Mouse (Mus musculus) bone marrow, adult 2 months (tissue): ENCODE data around the gene Scrt2. TPM values are rescaled to one million over a fixed set of nuclear protein-coding genes. Genes with fewer than 3 reads are reported as not detected.

Source experiments
- H3K27ac ChIP-seq: fragments of 200-500 bp; 2 replicates; pipeline ENCODE4 v1.5.1; 2012; ENCODE audit warnings: low read depth, mild to moderate bottlenecking, control low read depth, inconsistent platforms, low read length; ENCODE audit not compliant: control insufficient read depth, poor library complexity, insufficient read depth
- H3K4me1 ChIP-seq: fragments of 200-500 bp; 2 replicates; pipeline ENCODE4 v1.6.1; 2011; ENCODE audit warnings: low read length; ENCODE audit not compliant: control insufficient read depth, insufficient read depth
- H3K4me3 ChIP-seq: fragments of 200-500 bp; replicated peaks from 2 replicates; pipeline ENCODE3; 2011; ENCODE audit warnings: mild to moderate bottlenecking, low read depth, low read length, control low read depth; ENCODE audit not compliant: control insufficient read depth
- CTCF ChIP-seq: fragments of 200-500 bp; IDR thresholded peaks from 2 replicates; pipeline ENCODE4 v1.5.1; 2011; ENCODE audit warnings: low read length, control low read depth; ENCODE audit not compliant: control insufficient read depth, insufficient read depth
- POLR2A ChIP-seq: fragments of 200-500 bp; IDR thresholded peaks from 2 replicates; pipeline ENCODE4 v1.6.1; 2011; ENCODE audit warnings: low read depth, mild to moderate bottlenecking, control low read depth, low read length, borderline replicate concordance; ENCODE audit not compliant: control insufficient read depth
- WGBS: fragments of 180-500 bp; shearing (Covaris S2); methylation state at CpG from one replicate; pipeline ENCODE4 v1.1.7; 2018; 5-methylcytosine and 5-hydroxymethylcytosine counted together
- polyA plus RNA-seq: library from polyadenylated mRNA; stranded (reverse); fragments of >200 nt; gene quantifications from 2 replicates; pipeline ENCODE4 v1.2.4, GENCODE M21; 2011; ENCODE audit warnings: low replicate concordance; ENCODE audit not compliant: missing spikeins, insufficient read depth, insufficient read length

Scrt2 gene
- polyA plus RNA-seq, 1 experiment = not detected

DNA sequence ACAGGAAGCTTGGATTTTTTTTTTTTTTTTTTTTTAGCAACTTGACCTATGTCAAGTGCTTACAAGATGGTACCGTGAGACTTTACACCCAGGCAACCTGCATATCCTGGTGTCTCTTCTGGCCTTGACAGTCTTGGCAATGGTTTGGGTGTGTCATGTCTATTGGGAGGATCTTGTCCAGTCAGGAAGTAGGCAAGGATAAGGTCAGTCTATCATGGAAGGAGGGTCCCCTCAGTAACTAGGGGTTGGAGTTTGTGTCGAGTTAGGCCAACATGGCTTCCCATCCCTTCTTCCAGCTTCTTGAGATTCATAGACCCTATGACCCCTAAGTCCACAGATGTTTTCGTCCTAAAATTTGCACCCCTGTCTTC lies 24.9 kb downstream of the Scrt2 start:
- 81% methylated on average over 3 of the region's 3 CpGs for WGBS
- Histone ChIP-seq H3K4me3 (peak overlapping the region; percentile 40), H3K27ac (no peak overlapping the region), H3K4me1 (no peaks in the 10 kb centered on the region)
- TF ChIP-seq POLR2A (no peak), CTCF (no peak)

DNA sequence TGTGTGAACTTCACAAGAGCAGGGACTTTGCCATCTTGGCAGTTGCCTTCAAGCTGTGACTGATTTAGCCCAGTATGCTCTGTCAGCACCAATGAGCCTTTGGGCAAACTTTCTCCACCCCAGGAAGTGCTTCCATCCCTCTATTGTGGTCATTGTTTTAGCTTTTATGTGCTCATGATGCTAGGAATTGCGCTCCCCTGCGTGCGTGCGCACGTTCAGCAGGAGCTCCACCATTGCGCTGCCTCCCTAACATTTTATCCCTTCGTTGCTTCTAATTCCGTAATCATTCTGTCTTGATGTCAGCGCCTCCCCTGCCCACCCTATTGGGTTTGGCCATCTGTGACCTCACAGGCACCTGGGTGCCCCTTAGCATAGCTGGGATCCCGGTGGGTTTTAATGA lies 25.3 kb downstream of the Scrt2 start:
- Histone ChIP-seq H3K27ac (no peak overlapping the region), H3K4me1 (no peaks in the 10 kb centered on the region), H3K4me3 (peak overlapping the region; percentile 40)
- 95% methylated on average over 10 of the region's 10 CpGs for WGBS
- TF ChIP-seq POLR2A (no peak), CTCF (no peak)

DNA sequence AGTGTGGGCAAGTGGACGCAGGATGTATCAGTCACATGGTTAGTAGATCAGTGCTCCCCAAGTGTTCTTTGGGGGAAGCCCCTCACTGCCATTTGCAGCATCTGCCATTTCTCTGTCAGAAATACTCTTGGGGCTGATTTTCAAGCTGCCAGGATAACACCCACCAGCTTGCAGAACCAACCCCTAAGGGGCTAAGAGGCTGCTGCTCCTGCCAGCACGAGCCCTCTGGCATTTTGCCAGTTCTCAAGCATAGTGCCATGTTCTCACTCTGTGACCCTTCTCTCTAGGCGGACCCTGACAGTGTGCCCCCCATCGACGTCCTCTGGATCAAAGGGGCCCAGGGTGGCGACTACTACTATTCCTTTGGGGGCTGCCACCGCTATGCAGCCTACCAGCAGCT lies 27.4 kb downstream of the Scrt2 start:
- Histone ChIP-seq H3K4me3 (no peak overlapping the region), H3K27ac (no peak overlapping the region), H3K4me1 (no peaks in the 10 kb centered on the region)
- TF ChIP-seq CTCF (no peak), POLR2A (no peak)
- WGBS = 74% methylated on average over 7 of the region's 7 CpGs

DNA sequence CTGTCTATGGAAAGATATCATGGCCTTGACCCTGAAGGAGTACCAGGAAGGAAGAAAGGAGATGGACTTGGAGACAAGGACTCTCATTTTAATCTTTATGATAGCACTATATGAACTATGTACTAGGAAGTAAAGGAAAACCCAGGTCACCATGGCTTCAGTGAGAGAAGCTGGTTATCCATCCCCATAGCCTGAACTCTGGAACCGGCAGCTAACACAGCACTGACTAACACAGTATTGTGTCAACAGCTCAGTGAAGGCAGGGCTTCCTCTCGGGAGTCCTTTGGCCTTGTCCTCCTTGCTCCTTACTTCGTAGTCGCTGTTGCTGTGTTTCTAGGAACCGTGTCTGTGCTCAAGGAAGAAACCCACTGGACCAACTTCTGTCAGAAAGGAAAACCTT lies 28.1 kb downstream of the Scrt2 start:
- no peaks in the 10 kb centered on the region for H3K4me1 ChIP-seq
- WGBS = 82% methylated on average over 5 of the region's 5 CpGs
- no peak overlapping the region for H3K4me3 ChIP-seq
- TF ChIP-seq CTCF = no peak
- no peak for TF ChIP-seq POLR2A
- no peak overlapping the region for H3K27ac ChIP-seq

DNA sequence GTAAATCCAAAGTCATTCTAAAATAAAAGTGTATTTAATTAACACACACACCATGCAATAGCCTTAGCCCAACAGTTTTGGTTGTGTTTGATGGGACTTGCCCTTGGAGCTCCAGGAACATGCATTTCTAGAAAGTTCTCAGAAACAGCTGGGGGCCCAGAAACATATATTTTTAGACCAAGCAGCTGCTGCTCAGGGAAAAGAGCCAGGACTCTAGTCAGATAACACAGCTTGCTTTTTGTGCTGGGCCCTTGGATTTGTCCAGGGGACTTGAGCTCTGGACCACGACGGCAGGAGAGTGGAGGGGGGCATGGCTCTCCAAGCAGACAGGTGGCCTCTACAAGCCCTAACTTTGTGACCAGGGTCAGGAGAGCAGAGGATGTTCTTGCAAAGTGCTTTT lies 30.0 kb downstream of the Scrt2 start:
- Histone ChIP-seq H3K27ac (no peak overlapping the region), H3K4me1 (no peaks in the 10 kb centered on the region), H3K4me3 (no peak overlapping the region)
- WGBS = 63% methylated on average over 2 of the region's 2 CpGs
- TF ChIP-seq CTCF (no peak), POLR2A (no peak)

DNA sequence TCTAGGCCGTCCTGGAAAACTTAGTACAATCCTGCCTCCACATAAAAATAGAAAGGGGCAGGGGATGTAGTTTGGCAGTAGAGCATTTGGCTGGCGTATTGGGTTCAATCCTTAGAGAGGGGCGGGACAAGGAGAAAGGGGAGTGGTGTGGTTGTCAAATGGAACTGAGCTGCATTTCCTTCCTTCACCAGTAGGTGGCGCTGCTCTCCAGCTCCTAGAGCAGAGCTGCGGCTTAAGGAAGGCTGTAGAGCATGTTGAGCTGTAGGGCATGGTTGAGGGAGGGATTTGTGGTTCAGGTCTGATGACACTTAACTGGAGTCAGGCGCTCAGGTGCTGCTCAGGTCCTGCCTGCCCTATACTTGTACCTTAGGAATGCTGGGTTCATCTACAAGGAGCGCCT lies 30.6 kb downstream of the Scrt2 start:
- Histone ChIP-seq H3K27ac (no peak overlapping the region), H3K4me1 (no peaks in the 10 kb centered on the region), H3K4me3 (no peak overlapping the region)
- TF ChIP-seq CTCF = peak; percentile 100
- TF ChIP-seq POLR2A = no peak
- 9% methylated on average over 7 of the region's 7 CpGs for WGBS

DNA sequence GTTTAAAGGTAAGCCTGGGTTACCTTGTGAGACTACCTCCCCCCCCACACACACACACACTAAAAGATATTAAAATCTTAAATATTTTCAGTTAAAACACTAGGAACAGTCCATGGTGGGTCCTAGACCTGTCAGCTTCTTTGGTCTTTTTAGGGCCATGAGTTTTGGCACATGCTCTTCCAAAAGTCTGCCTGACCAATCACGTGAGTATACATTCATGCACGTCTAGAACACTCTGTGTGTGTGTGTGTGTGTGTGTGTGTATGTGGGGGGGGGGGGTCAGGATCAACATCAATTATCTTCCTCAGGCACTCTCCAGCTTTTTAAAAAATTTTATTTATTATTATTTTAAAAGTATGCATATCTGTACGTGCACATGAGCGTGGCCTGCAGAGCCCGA lies 31.2 kb downstream of the Scrt2 start:
- WGBS = 61% methylated on average over 5 of the region's 5 CpGs
- TF ChIP-seq POLR2A (no peak), CTCF (no peak)
- Histone ChIP-seq H3K4me3 (no peak overlapping the region), H3K27ac (no peak overlapping the region), H3K4me1 (no peaks in the 10 kb centered on the region)

DNA sequence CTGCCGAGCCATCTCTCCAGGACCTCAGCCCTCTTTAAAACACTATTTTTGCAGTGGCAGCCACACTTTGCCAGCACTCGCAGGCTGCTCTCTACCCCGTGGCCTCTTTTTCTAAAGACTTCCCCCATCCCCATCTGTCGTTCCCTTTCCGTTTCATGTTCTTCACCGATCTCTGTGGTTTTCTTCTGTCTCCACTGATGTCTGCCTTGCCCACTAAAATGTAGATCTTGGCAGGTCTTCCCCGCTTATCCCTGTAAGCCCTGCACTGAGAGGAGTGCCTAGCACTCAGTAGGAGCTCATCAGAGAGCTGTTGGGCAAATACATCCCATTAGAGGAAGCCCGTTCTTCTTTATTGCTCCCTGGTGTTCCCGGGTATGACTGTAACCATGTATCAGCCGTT lies 31.6 kb downstream of the Scrt2 start:
- WGBS = 11% methylated on average over 10 of the region's 10 CpGs
- Histone ChIP-seq H3K4me3 (no peak overlapping the region), H3K27ac (no peak overlapping the region), H3K4me1 (no peaks in the 10 kb centered on the region)
- TF ChIP-seq POLR2A (no peak), CTCF (no peak)
